Mouse (Mus musculus) NIH3T3 (cell line): ENCODE measurements around the gene Ltbp1.

Source experiments
- DNase-seq: peaks from one replicate; pipeline ENCODE4 v3.0.0-alpha.2; 2012; ENCODE audit warnings: low read depth

The Ltbp1 gene

GRCm38 (mm10) chr17:75440619-75441018, 435.3 kb downstream of the Ltbp1 start:
- no peak for DNase-seq

GRCm38 (mm10) chr17:75441260-75441830, 436.0 kb downstream of the Ltbp1 start:
- DNase-seq, result no peak
